Mouse (Mus musculus): ENCODE results near the gene Frmpd1. TPM values are rescaled to one million over a fixed set of nuclear protein-coding genes. Genes with fewer than 3 reads are reported as not detected.
A peak's percentile ranks its signal among the peaks of the same experiment; 100 is the strongest.

Frmpd1 gene
- total and polyA plus RNA-seq, 3 experiments = 0.23 to 0.47 TPM; not detected in 1

- TF ChIP-seq ELF1 (IDR thresholded peaks at IDR 0.05; ENCODE audit: low read depth, low read length) = peak; percentile 95
- TF ChIP-seq NRF1 (IDR thresholded peaks at IDR 0.05; ENCODE audit: insufficient read depth, low read depth, low read length, poor library complexity, severe bottlenecking) = peak; percentile 49; the same call in 1 of the 2 replicates
Observed at GRCm38 (mm10) chr4:45320159-45320816, 135.6 kb downstream of the Frmpd1 start (continued).

GRCm38 (mm10) chr4:45331139-45331538 is 146.5 kb downstream of the Frmpd1 start:
- H3K4me1 ChIP-seq (ENCODE audit: control insufficient read depth in 1 of 2, insufficient read depth in 2 of 2, low read length in 2 of 2) = 0 out of 4 replicates have a peak, but pooled peaks cover 0 to 8% of the 10 kb centered on the region in 2 experiments
- no peak for DNase-seq (ENCODE audit: low read depth, low spot score)
- H3K79me2 ChIP-seq (ENCODE audit: control insufficient read depth, insufficient read depth, low read length, poor library complexity) = no peaks in the 10 kb centered on the region
- H3K27ac ChIP-seq (ENCODE audit: control insufficient read depth, low read depth, low read length) = no peak overlapping the region
- peaks cover 0 to 7% of the 10 kb centered on the region in 2 experiments; a peak in 2 of 4 replicates for H3K36me3 ChIP-seq (ENCODE audit: control insufficient read depth in 1 of 2, insufficient read depth in 2 of 2, low read length in 2 of 2)
- TF ChIP-seq ETS1 (IDR thresholded peaks at IDR 0.05; ENCODE audit: low read depth, low read length) (no peak), POLR2AphosphoS5 (IDR thresholded peaks at IDR 0.05; ENCODE audit: borderline replicate concordance, low read depth, low read length) (no peak), RCOR1 (IDR thresholded peaks at IDR 0.05; ENCODE audit: low read depth, low read length) (no peak), MXI1 (IDR thresholded peaks at IDR 0.05; ENCODE audit: low read depth, low read length) (no peak), UBTF (IDR thresholded peaks at IDR 0.05; ENCODE audit: borderline replicate concordance, insufficient read depth, low read depth, low read length) (no peak), EP300 (IDR thresholded peaks at IDR 0.05; ENCODE audit: low read depth in 1 of 2, low read length in 2 of 2) (no peak), MAZ (IDR thresholded peaks at IDR 0.05; ENCODE audit: low read depth, low read length) (no peak), POLR2AphosphoS2 (IDR thresholded peaks at IDR 0.05; ENCODE audit: low read length) (no peak), GABPA (IDR thresholded peaks at IDR 0.05; ENCODE audit: low read depth, low read length) (no peak), TAL1 (IDR thresholded peaks at IDR 0.05; ENCODE audit: low read length) (no peak), SIN3A (IDR thresholded peaks at IDR 0.05; ENCODE audit: low read length) (no peak), ZKSCAN1 (IDR thresholded peaks at IDR 0.05; ENCODE audit: low read depth, low read length) (no peak), TCF12 (IDR thresholded peaks at IDR 0.05; ENCODE audit: low read depth, low read length) (no peak), JUND (IDR thresholded peaks at IDR 0.05; ENCODE audit: low read depth, low read length) (no peak), POLR2A (IDR thresholded peaks at IDR 0.05; ENCODE audit: control insufficient read depth in 1 of 2, insufficient read depth in 1 of 2, low read depth in 1 of 2, low read length in 2 of 2, poor library complexity in 1 of 2) (no peak), KAT2A (conservative IDR thresholded peaks at IDR 0.05; ENCODE audit: low read depth, low read length) (no peak), MAFK (IDR thresholded peaks at IDR 0.05; ENCODE audit: borderline replicate concordance, low read depth, low read length) (no peak), MYC (IDR thresholded peaks at IDR 0.05; ENCODE audit: low read depth, low read length) (no peak), GATA1 (IDR thresholded peaks at IDR 0.05; ENCODE audit: low read depth, low read length) (no peak), CTCF (IDR thresholded peaks at IDR 0.05 in 2 of 3, conservative IDR thresholded peaks at IDR 0.05 in 1 of 3; ENCODE audit: control insufficient read depth in 1 of 3, insufficient read depth in 1 of 3, low read depth in 2 of 3, low read length in 3 of 3, poor library complexity in 1 of 3, severe bottlenecking in 1 of 3) (no peak)
- peaks cover 0 to 5% of the 10 kb centered on the region in 2 experiments; a peak in 3 of 4 replicates for H3K27me3 ChIP-seq (ENCODE audit: control insufficient read depth in 1 of 2, insufficient read depth in 2 of 2, low read length in 2 of 2)
- no peaks in the 10 kb centered on the region for H3K9me3 ChIP-seq (replicated peaks; ENCODE audit: insufficient read depth, low read length)
- H3K4me3 ChIP-seq (ENCODE audit: control insufficient read depth in 1 of 2, insufficient read depth in 1 of 2, low read depth in 2 of 2, low read length in 2 of 2) = no peak overlapping the region
- H3K9ac ChIP-seq (ENCODE audit: control insufficient read depth, low read depth, low read length, poor library complexity, severe bottlenecking) = no peak overlapping the region

Data from MEL (cell line).